Mouse (Mus musculus): ENCODE data around the gene Zdhhc14. TPM values are rescaled to one million over a fixed set of nuclear protein-coding genes. Genes with fewer than 3 reads are reported as not detected.

The Zdhhc14 gene
- polyA plus RNA-seq, 1 experiment from 2014 or later, result 0.99 TPM

- no peak overlapping the region for H3K4me3 ChIP-seq (replicated peaks; ENCODE audit: low read length)
- 76% methylated on average over 6 of the region's 6 CpGs for WGBS
- ATAC-seq (ENCODE audit: insufficient read depth, low FRiP score), result no peak
These were observed 275.9 kb downstream of the Zdhhc14 start for GRCm38 (mm10) chr17:5768164-5768705.

GRCm38 (mm10) chr17:5768810-5769520 is 276.6 kb downstream of the Zdhhc14 start:
- Histone ChIP-seq H3K27me3 (ENCODE audit: control insufficient read depth, insufficient read depth, low read length) (no peaks in the 10 kb centered on the region), H3K9ac (ENCODE audit: low read length) (no peak overlapping the region), H3K4me3 (replicated peaks; ENCODE audit: low read length) (no peak overlapping the region), H3K4me1 (ENCODE audit: control insufficient read depth, insufficient read depth, low read length) (peaks cover 14% of the 10 kb centered on the region; the same call in 1 of the 2 replicates), H3K9me3 (replicated peaks; ENCODE audit: control insufficient read depth, low read length) (no peaks in the 10 kb centered on the region), H3K36me3 (ENCODE audit: control insufficient read depth, insufficient read depth, low read length) (no peaks in the 10 kb centered on the region), H3K4me2 (ENCODE audit: low read depth, low read length) (no peak overlapping the region), H3K27ac (ENCODE audit: low read length) (peak overlapping the region; percentile 93)
- 81% methylated on average over 9 of the region's 9 CpGs for WGBS
- no peak for ATAC-seq (ENCODE audit: insufficient read depth, low FRiP score)

More at GRCm38 (mm10) chr17:5768164-5768705, 275.9 kb downstream of the Zdhhc14 start:
- H3K4me2 ChIP-seq (ENCODE audit: low read depth, low read length), result no peak overlapping the region
- H3K4me1 ChIP-seq (ENCODE audit: control insufficient read depth, insufficient read depth, low read length), result peaks cover 14% of the 10 kb centered on the region; the same call in 1 of the 2 replicates
- H3K9ac ChIP-seq (ENCODE audit: low read length), result no peak overlapping the region
- no peaks in the 10 kb centered on the region for H3K27me3 ChIP-seq (ENCODE audit: control insufficient read depth, insufficient read depth, low read length)
- no peak overlapping the region for H3K27ac ChIP-seq (ENCODE audit: low read length)
- no peaks in the 10 kb centered on the region for H3K9me3 ChIP-seq (replicated peaks; ENCODE audit: control insufficient read depth, low read length)
- H3K36me3 ChIP-seq (ENCODE audit: control insufficient read depth, insufficient read depth, low read length), result no peaks in the 10 kb centered on the region

- peak overlapping the region; percentile 93 for H3K27ac ChIP-seq (ENCODE audit: low read length)
- no peaks in the 10 kb centered on the region for H3K36me3 ChIP-seq (ENCODE audit: control insufficient read depth, insufficient read depth, low read length)
- 0 out of 2 replicates have a peak, but pooled peaks have one; percentile 37 for ATAC-seq (ENCODE audit: insufficient read depth, low FRiP score)
- peaks cover 14% of the 10 kb centered on the region; the same call in 1 of the 2 replicates for H3K4me1 ChIP-seq (ENCODE audit: control insufficient read depth, insufficient read depth, low read length)
- no peaks in the 10 kb centered on the region for H3K9me3 ChIP-seq (replicated peaks; ENCODE audit: control insufficient read depth, low read length)
- H3K9ac ChIP-seq (ENCODE audit: low read length), result peak overlapping the region; percentile 69
- H3K27me3 ChIP-seq (ENCODE audit: control insufficient read depth, insufficient read depth, low read length), result no peaks in the 10 kb centered on the region
- WGBS, result 24% methylated on average over 7 of the region's 7 CpGs
- H3K4me2 ChIP-seq (ENCODE audit: low read depth, low read length), result peak overlapping the region; percentile 67
- peak overlapping the region; percentile 41 for H3K4me3 ChIP-seq (replicated peaks; ENCODE audit: low read length)
These were observed 277.4 kb downstream of the Zdhhc14 start for GRCm38 (mm10) chr17:5769776-5770175.

GRCm38 (mm10) chr17:5770265-5771249 is 278.2 kb downstream of the Zdhhc14 start:
- peak overlapping the region; percentile 69 for H3K9ac ChIP-seq (ENCODE audit: low read length)
- H3K4me2 ChIP-seq (ENCODE audit: low read depth, low read length), result peak overlapping the region; percentile 67
- H3K4me3 ChIP-seq (replicated peaks; ENCODE audit: low read length), result peak overlapping the region; percentile 41
- WGBS, result 5% methylated on average over 22 of the region's 22 CpGs
- peaks cover 14% of the 10 kb centered on the region; the same call in 1 of the 2 replicates for H3K4me1 ChIP-seq (ENCODE audit: control insufficient read depth, insufficient read depth, low read length)
- H3K27ac ChIP-seq (ENCODE audit: low read length), result peak overlapping the region; percentile 93
- ATAC-seq (ENCODE audit: insufficient read depth, low FRiP score), result peak; percentile 93
- no peaks in the 10 kb centered on the region for H3K27me3 ChIP-seq (ENCODE audit: control insufficient read depth, insufficient read depth, low read length)
- H3K9me3 ChIP-seq (replicated peaks; ENCODE audit: control insufficient read depth, low read length), result no peaks in the 10 kb centered on the region
- no peaks in the 10 kb centered on the region for H3K36me3 ChIP-seq (ENCODE audit: control insufficient read depth, insufficient read depth, low read length)

- H3K36me3 ChIP-seq (ENCODE audit: control insufficient read depth, insufficient read depth, low read length), result no peaks in the 10 kb centered on the region
- no peak for ATAC-seq (ENCODE audit: insufficient read depth, low FRiP score)
- H3K4me2 ChIP-seq (ENCODE audit: low read depth, low read length), result no peak overlapping the region
- H3K9me3 ChIP-seq (replicated peaks; ENCODE audit: control insufficient read depth, low read length), result no peaks in the 10 kb centered on the region
- no peak overlapping the region for H3K27ac ChIP-seq (ENCODE audit: low read length)
- WGBS, result 79% methylated on average over 5 of the region's 5 CpGs
- H3K4me3 ChIP-seq (replicated peaks; ENCODE audit: low read length), result no peak overlapping the region
- H3K9ac ChIP-seq (ENCODE audit: low read length), result no peak overlapping the region
- H3K4me1 ChIP-seq (ENCODE audit: control insufficient read depth, insufficient read depth, low read length), result no peaks in the 10 kb centered on the region
- H3K27me3 ChIP-seq (ENCODE audit: control insufficient read depth, insufficient read depth, low read length), result no peaks in the 10 kb centered on the region
These were observed 288.0 kb downstream of the Zdhhc14 start for GRCm38 (mm10) chr17:5780213-5780975.

GRCm38 (mm10) chr17:5785238-5785637 is 292.9 kb downstream of the Zdhhc14 start:
- Histone ChIP-seq H3K9me3 (replicated peaks; ENCODE audit: control insufficient read depth, low read length) (no peaks in the 10 kb centered on the region), H3K27ac (ENCODE audit: low read length) (no peak overlapping the region), H3K4me2 (ENCODE audit: low read depth, low read length) (no peak overlapping the region), H3K27me3 (ENCODE audit: control insufficient read depth, insufficient read depth, low read length) (no peaks in the 10 kb centered on the region), H3K4me1 (ENCODE audit: control insufficient read depth, insufficient read depth, low read length) (no peaks in the 10 kb centered on the region), H3K9ac (ENCODE audit: low read length) (no peak overlapping the region), H3K36me3 (ENCODE audit: control insufficient read depth, insufficient read depth, low read length) (no peaks in the 10 kb centered on the region), H3K4me3 (replicated peaks; ENCODE audit: low read length) (no peak overlapping the region)
- ATAC-seq (ENCODE audit: insufficient read depth, low FRiP score), result no peak
- 56% methylated on average over 2 of the region's 2 CpGs for WGBS

- H3K4me1 ChIP-seq (ENCODE audit: control insufficient read depth, insufficient read depth, low read length), result no peaks in the 10 kb centered on the region
- no peak overlapping the region for H3K9ac ChIP-seq (ENCODE audit: low read length)
- WGBS, result 84% methylated on average over 12 of the region's 12 CpGs
- no peaks in the 10 kb centered on the region for H3K9me3 ChIP-seq (replicated peaks; ENCODE audit: control insufficient read depth, low read length)
- H3K4me2 ChIP-seq (ENCODE audit: low read depth, low read length), result no peak overlapping the region
- H3K27ac ChIP-seq (ENCODE audit: low read length), result no peak overlapping the region
- H3K4me3 ChIP-seq (replicated peaks; ENCODE audit: low read length), result no peak overlapping the region
- no peaks in the 10 kb centered on the region for H3K27me3 ChIP-seq (ENCODE audit: control insufficient read depth, insufficient read depth, low read length)
- no peak for ATAC-seq (ENCODE audit: insufficient read depth, low FRiP score)
- no peaks in the 10 kb centered on the region for H3K36me3 ChIP-seq (ENCODE audit: control insufficient read depth, insufficient read depth, low read length)
These were observed 299.9 kb downstream of the Zdhhc14 start for GRCm38 (mm10) chr17:5792164-5792791.

- H3K4me3 ChIP-seq (replicated peaks; ENCODE audit: low read length), result no peak overlapping the region
- H3K4me1 ChIP-seq (ENCODE audit: control insufficient read depth, insufficient read depth, low read length), result peaks cover 4% of the 10 kb centered on the region; the same call in 1 of the 2 replicates
- H3K9me3 ChIP-seq (replicated peaks; ENCODE audit: control insufficient read depth, low read length), result no peaks in the 10 kb centered on the region
- H3K4me2 ChIP-seq (ENCODE audit: low read depth, low read length), result no peak overlapping the region
- no peak for ATAC-seq (ENCODE audit: insufficient read depth, low FRiP score)
- no peaks in the 10 kb centered on the region for H3K36me3 ChIP-seq (ENCODE audit: control insufficient read depth, insufficient read depth, low read length)
- H3K27me3 ChIP-seq (ENCODE audit: control insufficient read depth, insufficient read depth, low read length), result no peaks in the 10 kb centered on the region
- 66% methylated on average over 4 of the region's 4 CpGs for WGBS
- H3K9ac ChIP-seq (ENCODE audit: low read length), result no peak overlapping the region
- no peak overlapping the region for H3K27ac ChIP-seq (ENCODE audit: low read length)
These were observed 301.2 kb downstream of the Zdhhc14 start for GRCm38 (mm10) chr17:5793593-5793992.

Measured in stomach, embryonic 16.5 days (tissue).